Mouse (Mus musculus) 3T3-L1 (cell line): ENCODE results near the gene Ano1.

Source experiments
- DNase-seq: peaks from one replicate; pipeline ENCODE4 v3.0.0-alpha.2; 2015; ENCODE audit warnings: low read depth, low spot score

Gene Ano1

GRCm38 (mm10) chr7:144696764-144697704 lies 54.7 kb downstream of the Ano1 start:
- DNase-seq, result peak; percentile 37

- no peak for DNase-seq
Measured at GRCm38 (mm10) chr7:144689855-144690254, 61.9 kb downstream of the Ano1 start.

- DNase-seq, result no peak
Measured at GRCm38 (mm10) chr7:144689136-144689535, 62.6 kb downstream of the Ano1 start.

GRCm38 (mm10) chr7:144687663-144688381 lies 64.0 kb downstream of the Ano1 start:
- DNase-seq, result peak; percentile 6

- DNase-seq, result peak; percentile 62
Measured at GRCm38 (mm10) chr7:144684947-144685346, 66.8 kb downstream of the Ano1 start.

- peak; percentile 92 for DNase-seq
Measured at GRCm38 (mm10) chr7:144684467-144684866, 67.3 kb downstream of the Ano1 start.

GRCm38 (mm10) chr7:144680096-144680495 lies 71.7 kb downstream of the Ano1 start:
- no peak for DNase-seq

- no peak for DNase-seq
Measured at GRCm38 (mm10) chr7:144678241-144679030, 73.3 kb downstream of the Ano1 start.

GRCm38 (mm10) chr7:144677341-144678086 lies 74.3 kb downstream of the Ano1 start:
- no peak for DNase-seq

GRCm38 (mm10) chr7:144675632-144676031 lies 76.1 kb downstream of the Ano1 start:
- DNase-seq, result no peak

- no peak for DNase-seq
Measured at GRCm38 (mm10) chr7:144669895-144670294, 81.9 kb downstream of the Ano1 start.

- peak; percentile 64 for DNase-seq
Measured at GRCm38 (mm10) chr7:144668603-144669278, 83.0 kb downstream of the Ano1 start.

GRCm38 (mm10) chr7:144667091-144667490 lies 84.7 kb downstream of the Ano1 start:
- DNase-seq, result no peak

GRCm38 (mm10) chr7:144665585-144665984 lies 86.2 kb downstream of the Ano1 start:
- no peak for DNase-seq

GRCm38 (mm10) chr7:144663566-144663965 lies 88.2 kb downstream of the Ano1 start:
- DNase-seq, result no peak

GRCm38 (mm10) chr7:144656261-144656967 lies 95.4 kb downstream of the Ano1 start:
- DNase-seq, result no peak

GRCm38 (mm10) chr7:144653681-144654425 lies 97.9 kb downstream of the Ano1 start:
- DNase-seq, result no peak

- no peak for DNase-seq
Measured at GRCm38 (mm10) chr7:144647547-144647946, 104.2 kb downstream of the Ano1 start.

GRCm38 (mm10) chr7:144640817-144641216 lies 111.0 kb downstream of the Ano1 start:
- no peak for DNase-seq
